Mouse (Mus musculus) 416B (cell line): ENCODE results near the gene Trp63.

Experiments used
- DNase-seq: peaks from one replicate; pipeline ENCODE4 v3.0.0; 2011; ENCODE audit warnings: low read depth

Trp63 gene

GRCm38 (mm10) chr16:25875681-25876080, 192.1 kb downstream of the Trp63 start:
- no peak for DNase-seq

DNA sequence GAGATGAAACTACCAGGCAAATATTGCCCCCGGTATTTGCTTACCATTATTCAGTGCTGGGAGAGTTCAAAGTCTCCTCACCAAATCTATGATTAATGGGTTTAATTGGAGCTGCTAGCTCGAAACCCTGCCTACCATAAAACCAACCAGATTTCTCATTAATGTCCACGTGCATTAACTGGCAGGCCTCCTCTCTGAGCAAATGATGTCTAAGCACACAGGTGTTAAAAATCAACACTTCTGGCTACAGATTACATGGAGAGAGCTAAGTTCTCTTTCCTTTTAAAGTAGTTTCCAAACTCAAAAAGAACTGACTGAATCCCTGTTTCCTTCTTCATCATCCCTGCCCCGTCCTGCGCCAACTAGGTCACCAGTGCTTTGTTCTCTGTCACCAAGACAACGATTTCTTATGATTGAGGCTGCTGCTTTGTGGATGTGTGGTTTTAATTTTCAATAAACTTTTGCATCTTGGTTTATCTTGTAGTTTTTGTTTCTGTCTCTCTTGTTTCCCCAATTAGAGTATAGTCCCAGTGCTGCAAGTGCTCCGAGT, 193.9 kb downstream of the Trp63 start:
- DNase-seq = no peak

GRCm38 (mm10) chr16:25878116-25878515, 194.6 kb downstream of the Trp63 start:
- no peak for DNase-seq

GRCm38 (mm10) chr16:25899071-25899470, 215.5 kb downstream of the Trp63 start:
- no peak for DNase-seq

DNA sequence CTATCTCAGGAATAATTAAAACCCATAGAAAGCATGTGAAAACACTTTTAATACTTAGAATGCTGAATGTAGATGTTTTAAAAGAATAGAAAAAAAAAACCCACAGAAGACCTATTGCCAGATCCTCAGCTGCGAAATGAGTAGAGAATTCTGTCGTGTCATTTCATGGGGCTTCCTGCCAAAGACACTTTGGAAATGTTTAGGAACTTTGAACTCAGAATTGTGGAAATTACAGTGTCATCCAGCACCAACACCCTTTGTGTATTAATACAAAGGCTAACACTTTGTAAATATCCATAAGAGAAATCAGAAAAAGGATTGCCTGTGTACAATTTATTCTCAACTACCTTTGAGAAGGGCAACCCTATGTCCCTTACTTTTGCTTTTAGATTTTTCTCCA, 216.1 kb downstream of the Trp63 start:
- no peak for DNase-seq

DNA sequence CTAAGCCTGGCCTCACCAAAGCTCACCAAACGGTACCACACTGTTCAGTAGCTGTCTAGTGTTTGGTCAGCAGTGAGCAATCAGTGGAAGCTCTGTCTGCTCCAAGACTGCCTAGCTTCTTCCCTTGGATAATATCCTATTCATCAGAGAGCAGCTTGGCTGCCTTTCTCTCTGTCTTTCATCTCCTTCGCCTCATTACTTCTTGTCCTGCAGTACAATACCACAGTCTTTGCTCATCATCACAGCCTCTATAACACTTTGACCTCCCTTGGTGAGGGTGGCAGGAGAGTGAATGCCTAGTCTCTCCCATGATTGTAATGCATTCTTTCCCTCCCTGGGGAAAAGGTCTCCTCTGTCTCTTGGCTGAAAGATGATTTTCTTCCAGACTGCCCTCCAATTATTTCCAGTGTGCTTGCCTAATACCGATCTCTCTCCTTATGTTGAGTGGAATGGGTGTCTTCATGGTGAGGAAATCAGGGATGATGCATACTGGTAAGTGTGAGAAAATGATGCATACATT, 216.9 kb downstream of the Trp63 start:
- DNase-seq = no peak

GRCm38 (mm10) chr16:25912185-25912584, 228.6 kb downstream of the Trp63 start:
- DNase-seq = no peak

- no peak for DNase-seq
These were observed 250.6 kb downstream of the Trp63 start for GRCm38 (mm10) chr16:25934181-25934580.
